Comparison of ENCODE assay signal across 9 mouse cellular contexts in the genomic region with DNA sequence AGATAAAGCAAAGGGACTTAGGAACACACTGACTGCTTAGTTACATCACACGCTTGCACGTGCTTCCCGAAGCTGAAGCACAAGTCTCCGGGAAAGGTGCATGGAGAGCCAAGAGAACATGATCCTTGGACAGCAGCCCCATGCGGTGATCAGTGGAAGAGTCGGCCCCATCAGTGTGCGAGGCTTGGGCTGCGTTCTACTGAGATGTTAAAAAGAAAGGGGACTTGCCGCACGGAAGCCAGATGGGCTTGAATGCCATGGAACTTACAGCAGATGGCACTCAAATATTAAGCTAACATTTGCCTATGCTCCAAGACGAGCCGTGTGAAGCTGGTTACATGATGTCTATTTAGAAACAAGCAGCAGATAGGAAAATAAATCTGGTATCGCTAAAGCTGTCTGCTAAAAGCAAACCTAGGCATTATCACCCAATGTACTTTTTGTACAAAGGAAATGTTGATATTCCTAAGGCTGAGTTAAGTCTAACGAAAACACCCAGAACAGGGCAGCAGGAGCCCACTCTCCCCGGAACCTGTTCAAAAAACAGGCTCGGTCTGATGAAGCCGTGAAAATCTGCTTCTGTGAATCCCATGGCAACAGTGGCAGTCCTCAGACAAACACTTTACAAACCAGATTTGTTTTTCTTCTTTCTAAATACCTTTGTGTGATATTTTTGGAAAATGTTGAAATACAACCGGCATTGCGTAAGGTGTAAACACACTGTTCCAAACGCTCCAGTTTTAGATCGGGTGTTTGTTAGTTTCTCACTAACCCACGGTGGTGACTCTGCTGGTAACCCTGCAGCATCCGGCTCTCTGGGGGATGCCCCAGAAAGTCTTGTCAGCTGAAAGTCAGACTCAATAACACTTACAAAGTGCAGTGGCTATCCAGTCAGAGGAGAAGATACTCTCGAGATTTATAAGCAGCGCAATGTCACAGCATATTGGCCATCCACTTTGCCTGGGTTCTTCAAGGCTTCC.
DNase-seq lines count a peak whose midpoint lies in the region; ATAC-seq and TF ChIP-seq lines count a peak whose summit lies in the region.
"Had no signal": no experiment of that assay in that cellular context is flagged by ENCODE, and none has a peak within 500 bp of the region (broad histone marks: within the 10 kb centered on the region; RNA-seq: fewer than 3 reads in every experiment).

No protein-coding gene starts in this region.

- peak; percentile 58 for TF ChIP-seq CTCF in left cerebral cortex, adult 2 months (IDR thresholded peaks at IDR 0.05)

- H3K27me3 ChIP-seq in hindbrain, embryonic 12.5 days, result no peaks in the 10 kb centered on the region
- H3K27me3 ChIP-seq in hindbrain, embryonic 10.5 days (ENCODE audit: insufficient read depth, poor library complexity, severe bottlenecking), result no peaks in the 10 kb centered on the region
- H3K27me3 ChIP-seq: embryonic facial prominence, embryonic 15.5 days had no signal

- no peak overlapping the region for H3K27ac ChIP-seq in hindbrain, embryonic 12.5 days
- H3K27ac ChIP-seq in hindbrain, embryonic 10.5 days, result no peak overlapping the region
- H3K27ac ChIP-seq in left cerebral cortex, adult 2 months, result peak overlapping the region; percentile 78
- H3K27ac ChIP-seq: embryonic facial prominence, embryonic 15.5 days had no signal

- ATAC-seq in hindbrain, embryonic 12.5 days (ENCODE audit: low FRiP score), result peak; percentile 19; the same call in 1 of the 2 replicates

- no peaks in the 10 kb centered on the region for H3K36me3 ChIP-seq in hindbrain, embryonic 12.5 days
- H3K36me3 ChIP-seq in hindbrain, embryonic 10.5 days, result no peaks in the 10 kb centered on the region
- H3K36me3 ChIP-seq: embryonic facial prominence, embryonic 15.5 days had no signal

- DNase-seq in hindbrain, embryonic 10.5 days (ENCODE audit: low spot score), result no peak
- DNase-seq in frontal cortex, postnatal 10 days (ENCODE audit: low spot score in 2 of 2), result peak; percentile 58 to 67
- DNase-seq in left cerebral cortex, adult 2 months (ENCODE audit: extremely low spot score in 1 of 2, low spot score in 2 of 2), result peak; percentile 60 to 70
- DNase-seq in right cerebral cortex, adult 2 months (ENCODE audit: low spot score in 2 of 2), result peak; percentile 76 to 85
- DNase-seq in kidney, postnatal 14 days, result no peak
- DNase-seq in kidney, adult 8-10 months, result no peak
- no peak for DNase-seq in adrenal gland, adult 18-20 months (ENCODE audit: low spot score in 2 of 2)

- no peaks in the 10 kb centered on the region for H3K9me3 ChIP-seq in hindbrain, embryonic 12.5 days (replicated peaks)
- H3K9me3 ChIP-seq in hindbrain, embryonic 10.5 days, result no peaks in the 10 kb centered on the region
- H3K9me3 ChIP-seq: embryonic facial prominence, embryonic 15.5 days had no signal

- WGBS in hindbrain, embryonic 12.5 days, result 72% methylated on average over 25 of the region's 25 CpGs
- WGBS in hindbrain, embryonic 10.5 days, result 83% methylated on average over 25 of the region's 25 CpGs

- no peak overlapping the region for H3K4me2 ChIP-seq in hindbrain, embryonic 12.5 days (replicated peaks)
- H3K4me2 ChIP-seq: embryonic facial prominence, embryonic 15.5 days had no signal

- H3K4me1 ChIP-seq in hindbrain, embryonic 12.5 days, result peaks cover 3% of the 10 kb centered on the region; the same call in 1 of the 2 replicates
- H3K4me1 ChIP-seq in hindbrain, embryonic 10.5 days (replicated peaks), result 0 out of 2 replicates have a peak, but pooled peaks cover 6% of the 10 kb centered on the region
- H3K4me1 ChIP-seq: embryonic facial prominence, embryonic 15.5 days had no signal

- intact Hi-C loops in left cerebral cortex, adult 2 months (cut with DNase I), result loop anchor here (1.0 to 2.0 kb wide), 2 partner anchors 49 to 131 kb away; no protein-coding TSS in a partner anchor

- H3K4me3 ChIP-seq in hindbrain, embryonic 12.5 days, result no peak overlapping the region
- H3K4me3 ChIP-seq in hindbrain, embryonic 10.5 days, result no peak overlapping the region
- H3K4me3 ChIP-seq in left cerebral cortex, adult 2 months, result peak overlapping the region; percentile 25
- H3K4me3 ChIP-seq: embryonic facial prominence, embryonic 15.5 days had no signal

- H3K9ac ChIP-seq in hindbrain, embryonic 12.5 days, result no peak overlapping the region
- H3K9ac ChIP-seq: embryonic facial prominence, embryonic 15.5 days had no signal

Comparison
In these comparisons a context has a peak if more than half of its experiments do, and no peak if none do; other contexts are left out.
1. DNase-seq: peak in frontal cortex, postnatal 10 days (2 of 2), left cerebral cortex, adult 2 months (2 of 2) and right cerebral cortex, adult 2 months (2 of 2); none in hindbrain, embryonic 10.5 days (single experiment), kidney, postnatal 14 days (single experiment), kidney, adult 8-10 months (0 of 2) and adrenal gland, adult 18-20 months (0 of 2).